Mouse (Mus musculus) lung, adult 2 months (tissue): ENCODE data around the gene Tmem59.

Source experiments
- CTCF ChIP-seq: fragments of 200-500 bp; IDR thresholded peaks from 2 replicates; pipeline ENCODE4 v1.5.1; 2011; ENCODE audit warnings: mild to moderate bottlenecking, low read length, control low read depth; ENCODE audit not compliant: insufficient read depth
- POLR2A ChIP-seq: fragments of 200-500 bp; IDR thresholded peaks from 2 replicates; pipeline ENCODE4 v1.6.1; 2011; ENCODE audit warnings: low read depth, mild to moderate bottlenecking, control low read depth, low read length, borderline replicate concordance; ENCODE audit errors: extremely low read depth

DNA sequence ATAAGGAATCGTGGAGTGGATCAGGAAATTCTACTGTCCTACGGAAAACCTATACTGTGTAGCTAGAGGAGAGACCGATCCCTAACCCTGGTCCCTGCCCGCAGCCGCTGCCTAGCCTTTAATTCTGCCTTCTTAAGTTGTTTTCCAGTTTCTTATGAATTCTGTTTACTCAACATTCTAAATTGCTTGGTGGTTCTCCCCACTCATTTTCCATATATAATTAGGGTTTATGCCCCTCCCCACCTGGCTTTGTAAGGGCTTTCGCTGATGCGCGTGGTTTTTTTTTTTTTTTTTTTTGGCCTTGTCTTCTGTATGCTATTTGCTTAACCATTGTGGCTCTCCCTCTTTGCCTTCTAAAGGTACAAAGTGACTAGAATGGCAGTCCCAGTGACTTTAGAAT, 1.4 kb downstream of the Tmem59 start:
- TF ChIP-seq POLR2A (no peak), CTCF (no peak)
